Mouse (Mus musculus) spleen, adult 2 months (tissue): Measurements from ENCODE around the gene Enpp5. TPM values are rescaled to one million over a fixed set of nuclear protein-coding genes. Genes with fewer than 3 reads are reported as not detected.

Experiments
- DNase-seq, 2 experiments: peaks; one replicate each; pipeline versions ENCODE4 v3.0.0 to v3.0.0-alpha.2; 2012 to 2021; ENCODE audit warnings: low spot score in 2 of 2, low read depth in 1 of 2
- H3K27ac ChIP-seq: fragments of 200-500 bp; 2 replicates; pipeline ENCODE4 v1.5.1; 2012; ENCODE audit warnings: low read length, inconsistent platforms; ENCODE audit not compliant: insufficient read depth
- H3K27me3 ChIP-seq: fragments of 200-500 bp; 2 replicates; pipeline ENCODE4 v1.6.1; 2012; ENCODE audit warnings: mild to moderate bottlenecking, moderate library complexity, low read length, inconsistent platforms; ENCODE audit not compliant: control insufficient read depth, insufficient read depth
- H3K36me3 ChIP-seq: fragments of 200-500 bp; 2 replicates; pipeline ENCODE4 v1.6.1; 2012; ENCODE audit warnings: mild to moderate bottlenecking, low read length, inconsistent platforms; ENCODE audit not compliant: control insufficient read depth, insufficient read depth
- H3K4me1 ChIP-seq: fragments of 200-500 bp; 2 replicates; pipeline ENCODE4 v1.6.1; 2011; ENCODE audit warnings: inconsistent platforms; ENCODE audit not compliant: control insufficient read depth, insufficient read depth, insufficient read length
- H3K4me3 ChIP-seq: fragments of 200-500 bp; 2 replicates; pipeline ENCODE4 v1.5.1; 2011; ENCODE audit warnings: mild to moderate bottlenecking, inconsistent platforms; ENCODE audit not compliant: insufficient read depth, insufficient read length; ENCODE audit errors: extremely low read depth
- CTCF ChIP-seq: fragments of 200-500 bp; IDR thresholded peaks from 2 replicates; pipeline ENCODE4 v1.5.1; 2011; ENCODE audit warnings: mild to moderate bottlenecking, inconsistent platforms; ENCODE audit not compliant: insufficient read depth, insufficient read length, insufficient replicate concordance; ENCODE audit errors: extremely low read depth
- POLR2A ChIP-seq: fragments of 200-500 bp; IDR thresholded peaks from 2 replicates; pipeline ENCODE4 v1.6.1; 2011; ENCODE audit warnings: low read depth, low read length, inconsistent platforms
- WGBS: fragments of 180-500 bp; shearing (Covaris S2); methylation state at CpG from one replicate; pipeline ENCODE4 v1.1.7; 2018; 5-methylcytosine and 5-hydroxymethylcytosine counted together
- polyA plus RNA-seq: library from polyadenylated mRNA; depleted of rRNA; stranded (reverse); fragments of >200 nt; gene quantifications from 2 replicates; pipeline ENCODE4 v1.2.3, GENCODE M21; 2012; rRNA removed

Enpp5 gene
- polyA plus RNA-seq, 1 experiment, result 5.4 TPM

GRCm38 (mm10) chr17:44134106-44134505 is 55.5 kb downstream of the Enpp5 start:
- no peak for DNase-seq
- no peaks in the 10 kb centered on the region for H3K36me3 ChIP-seq
- H3K4me3 ChIP-seq, result no peak overlapping the region
- H3K4me1 ChIP-seq, result peaks cover 5% of the 10 kb centered on the region; the same call in 1 of the 2 replicates
- H3K27ac ChIP-seq, result no peak overlapping the region
- WGBS, result 47% methylated on average over 6 of the region's 6 CpGs
- TF ChIP-seq POLR2A (no peak), CTCF (no peak)
- H3K27me3 ChIP-seq, result no peaks in the 10 kb centered on the region

- TF ChIP-seq CTCF, result no peak
- H3K27ac ChIP-seq, result no peak overlapping the region
- peaks cover 5% of the 10 kb centered on the region; the same call in 1 of the 2 replicates for H3K4me1 ChIP-seq
- H3K36me3 ChIP-seq, result no peaks in the 10 kb centered on the region
- no peak for DNase-seq
- H3K4me3 ChIP-seq, result no peak overlapping the region
- 86% methylated on average over 9 of the region's 9 CpGs for WGBS
- H3K27me3 ChIP-seq, result no peaks in the 10 kb centered on the region
These were observed 55.9 kb downstream of the Enpp5 start for GRCm38 (mm10) chr17:44134545-44134944.

- H3K4me3 ChIP-seq, result no peak overlapping the region
- TF ChIP-seq CTCF (no peak), POLR2A (no peak)
- H3K4me1 ChIP-seq, result peaks cover 5% of the 10 kb centered on the region; the same call in 1 of the 2 replicates
- no peaks in the 10 kb centered on the region for H3K27me3 ChIP-seq
- no peak overlapping the region for H3K27ac ChIP-seq
- no peaks in the 10 kb centered on the region for H3K36me3 ChIP-seq
- 29% methylated on average over 8 of the region's 8 CpGs for WGBS
- no peak for DNase-seq
These were observed 57.4 kb downstream of the Enpp5 start for GRCm38 (mm10) chr17:44136018-44136417.

Other genes with a start within 250 kb of the Enpp5 start
- gene Enpp4, start 27.0 kb downstream of the Enpp5 start, polyA plus RNA-seq, result 3.3 and 3.4 TPM in 2 replicates
- 5.5 and 5.6 TPM in 2 replicates for gene Clic5, start 109.8 kb downstream of the Enpp5 start, polyA plus RNA-seq